Mouse (Mus musculus): ENCODE measurements at regions not wholly inside any gene's neighbourhood (a gene's known extent, or its start where the extent isn't known, plus 50 kb on each side); places are given as distances from the start of the nearest gene placed in this dataset.

GRCm38 (mm10) chrX:98051521-98052170, 96.9 kb upstream of the Ar start:
- DNase-seq, result peak; percentile 5

GRCm38 (mm10) chrX:98052811-98053210, 95.8 kb upstream of the Ar start:
- no peak for DNase-seq
